Mouse (Mus musculus): ENCODE results near the gene Stx5a. TPM values are rescaled to one million over a fixed set of nuclear protein-coding genes. Genes with fewer than 3 reads are reported as not detected.

The Stx5a gene
- polyA plus RNA-seq, 1 experiment from 2014 or later = 122 TPM

- Histone ChIP-seq H3K4me2 (ENCODE audit: low read length) (peak within 1 kb of the TSS; percentile 91), H3K4me3 (ENCODE audit: low read depth, low read length) (peak within 1 kb of the TSS; percentile 100), H3K36me3 (ENCODE audit: control insufficient read depth, insufficient read depth, low read length) (peaks cover 7% of the 10 kb centered on the region), H3K9me3 (replicated peaks; ENCODE audit: control insufficient read depth, low read length, poor library complexity, severe bottlenecking) (no peaks in the 10 kb centered on the region), H3K9ac (ENCODE audit: low read depth, low read length) (peak within 1 kb of the TSS; percentile 99), H3K4me1 (ENCODE audit: control insufficient read depth, insufficient read depth, low read length) (peaks cover 26% of the 10 kb centered on the region), H3K27me3 (ENCODE audit: control insufficient read depth, insufficient read depth, low read depth, low read length) (no peaks in the 10 kb centered on the region), H3K27ac (ENCODE audit: low read length) (peak within 1 kb of the TSS; percentile 89)
- WGBS = under 1% methylated on average over 75 of the region's 75 CpGs
- ATAC-seq = peak; percentile 92
These were observed 15.6 kb downstream of the Stx5a start, which contains the start of gene Nxf1 for GRCm38 (mm10) chr19:8756635-8757387. Gene Nxf1 (plus strand): TSS chr19:8757073.

- Histone ChIP-seq H3K4me2 (ENCODE audit: low read length) (peak overlapping the region; percentile 91), H3K4me1 (ENCODE audit: control insufficient read depth, insufficient read depth, low read length) (peaks cover 26% of the 10 kb centered on the region), H3K27me3 (ENCODE audit: control insufficient read depth, insufficient read depth, low read depth, low read length) (no peaks in the 10 kb centered on the region), H3K36me3 (ENCODE audit: control insufficient read depth, insufficient read depth, low read length) (peaks cover 7% of the 10 kb centered on the region), H3K27ac (ENCODE audit: low read length) (peak overlapping the region; percentile 89), H3K9ac (ENCODE audit: low read depth, low read length) (peak overlapping the region; percentile 99), H3K4me3 (ENCODE audit: low read depth, low read length) (peak overlapping the region; percentile 100), H3K9me3 (replicated peaks; ENCODE audit: control insufficient read depth, low read length, poor library complexity, severe bottlenecking) (no peaks in the 10 kb centered on the region)
- ATAC-seq = peak; percentile 2; the same call in 1 of the 2 replicates
- WGBS = 5% methylated on average over 14 of the region's 14 CpGs
These were observed 16.3 kb downstream of the Stx5a start for GRCm38 (mm10) chr19:8757471-8757998.

- H3K9me3 ChIP-seq (replicated peaks; ENCODE audit: control insufficient read depth, low read length, poor library complexity, severe bottlenecking) = no peaks in the 10 kb centered on the region
- H3K36me3 ChIP-seq (ENCODE audit: control insufficient read depth, insufficient read depth, low read length) = peaks cover 14% of the 10 kb centered on the region
- no peak overlapping the region for H3K27ac ChIP-seq (ENCODE audit: low read length)
- H3K4me1 ChIP-seq (ENCODE audit: control insufficient read depth, insufficient read depth, low read length) = peaks cover 26% of the 10 kb centered on the region
- no peaks in the 10 kb centered on the region for H3K27me3 ChIP-seq (ENCODE audit: control insufficient read depth, insufficient read depth, low read depth, low read length)
- peak overlapping the region; percentile 91; the same call in 1 of the 2 replicates for H3K4me2 ChIP-seq (ENCODE audit: low read length)
- H3K4me3 ChIP-seq (ENCODE audit: low read depth, low read length) = no peak overlapping the region
- H3K9ac ChIP-seq (ENCODE audit: low read depth, low read length) = no peak overlapping the region
- 85% methylated on average over 2 of the region's 2 CpGs for WGBS
- no peak for ATAC-seq
These were observed 17.7 kb downstream of the Stx5a start for GRCm38 (mm10) chr19:8758899-8759298.

- Histone ChIP-seq H3K9me3 (replicated peaks; ENCODE audit: control insufficient read depth, low read length, poor library complexity, severe bottlenecking) (no peaks in the 10 kb centered on the region), H3K9ac (ENCODE audit: low read depth, low read length) (no peak overlapping the region), H3K4me2 (ENCODE audit: low read length) (no peak overlapping the region), H3K4me1 (ENCODE audit: control insufficient read depth, insufficient read depth, low read length) (peaks cover 23% of the 10 kb centered on the region), H3K36me3 (ENCODE audit: control insufficient read depth, insufficient read depth, low read length) (peaks cover 26% of the 10 kb centered on the region), H3K27ac (ENCODE audit: low read length) (no peak overlapping the region), H3K4me3 (ENCODE audit: low read depth, low read length) (no peak overlapping the region), H3K27me3 (ENCODE audit: control insufficient read depth, insufficient read depth, low read depth, low read length) (no peaks in the 10 kb centered on the region)
- WGBS = 91% methylated on average over 2 of the region's 2 CpGs
- ATAC-seq = no peak
These were observed 19.5 kb downstream of the Stx5a start for GRCm38 (mm10) chr19:8760757-8761156.

GRCm38 (mm10) chr19:8763276-8763675 lies 22.1 kb downstream of the Stx5a start:
- Histone ChIP-seq H3K4me2 (ENCODE audit: low read length) (no peak overlapping the region), H3K4me3 (ENCODE audit: low read depth, low read length) (no peak overlapping the region), H3K36me3 (ENCODE audit: control insufficient read depth, insufficient read depth, low read length) (peaks cover 48% of the 10 kb centered on the region), H3K27ac (ENCODE audit: low read length) (no peak overlapping the region), H3K9ac (ENCODE audit: low read depth, low read length) (no peak overlapping the region), H3K4me1 (ENCODE audit: control insufficient read depth, insufficient read depth, low read length) (peaks cover 8% of the 10 kb centered on the region), H3K27me3 (ENCODE audit: control insufficient read depth, insufficient read depth, low read depth, low read length) (no peaks in the 10 kb centered on the region), H3K9me3 (replicated peaks; ENCODE audit: control insufficient read depth, low read length, poor library complexity, severe bottlenecking) (no peaks in the 10 kb centered on the region)
- 95% methylated on average over 4 of the region's 4 CpGs for WGBS
- ATAC-seq = no peak

DNA sequence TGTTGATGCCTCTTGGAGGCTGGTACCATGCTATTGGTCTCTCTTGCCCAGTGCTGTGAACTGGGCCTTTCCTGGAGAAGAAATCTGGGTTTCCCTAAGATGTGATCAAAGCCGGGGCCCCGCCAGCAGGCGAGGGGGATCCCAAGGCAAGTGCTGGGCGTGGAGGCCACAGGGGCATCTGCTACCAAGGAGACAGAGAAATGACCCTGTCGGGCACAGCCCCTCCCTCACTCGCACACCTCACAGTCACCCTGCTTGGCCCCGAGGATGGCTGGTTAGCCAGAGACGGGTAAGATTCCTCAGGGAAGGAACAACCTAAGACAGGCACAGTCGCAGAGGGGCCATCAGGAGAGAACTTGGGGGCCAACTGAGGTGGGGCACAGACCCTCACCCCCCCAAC lies 24.3 kb downstream of the Stx5a start:
- WGBS = 96% methylated on average over 9 of the region's 9 CpGs
- Histone ChIP-seq H3K36me3 (ENCODE audit: control insufficient read depth, insufficient read depth, low read length) (peaks cover 58% of the 10 kb centered on the region), H3K4me2 (ENCODE audit: low read length) (no peak overlapping the region), H3K9ac (ENCODE audit: low read depth, low read length) (no peak overlapping the region), H3K4me1 (ENCODE audit: control insufficient read depth, insufficient read depth, low read length) (peaks cover 4% of the 10 kb centered on the region), H3K4me3 (ENCODE audit: low read depth, low read length) (no peak overlapping the region), H3K27me3 (ENCODE audit: control insufficient read depth, insufficient read depth, low read depth, low read length) (no peaks in the 10 kb centered on the region), H3K27ac (ENCODE audit: low read length) (no peak overlapping the region), H3K9me3 (replicated peaks; ENCODE audit: control insufficient read depth, low read length, poor library complexity, severe bottlenecking) (no peaks in the 10 kb centered on the region)
- no peak for ATAC-seq

GRCm38 (mm10) chr19:8770567-8771270 lies 29.5 kb downstream of the Stx5a start, which contains the start of gene Tmem223:
Gene Tmem223 (plus strand): TSS chr19:8770996.
- Histone ChIP-seq H3K4me3 (ENCODE audit: low read depth, low read length) (peak within 1 kb of the TSS; percentile 69), H3K4me2 (ENCODE audit: low read length) (peak within 1 kb of the TSS; percentile 74), H3K4me1 (ENCODE audit: control insufficient read depth, insufficient read depth, low read length) (peaks cover 29% of the 10 kb centered on the region), H3K27me3 (ENCODE audit: control insufficient read depth, insufficient read depth, low read depth, low read length) (no peaks in the 10 kb centered on the region), H3K9ac (ENCODE audit: low read depth, low read length) (peak within 1 kb of the TSS; percentile 92), H3K9me3 (replicated peaks; ENCODE audit: control insufficient read depth, low read length, poor library complexity, severe bottlenecking) (no peaks in the 10 kb centered on the region), H3K27ac (ENCODE audit: low read length) (peak within 1 kb of the TSS; percentile 88), H3K36me3 (ENCODE audit: control insufficient read depth, insufficient read depth, low read length) (peaks cover 36% of the 10 kb centered on the region)
- 17% methylated on average over 29 of the region's 29 CpGs for WGBS
- ATAC-seq = peak; percentile 38; the same call in 1 of the 2 replicates

GRCm38 (mm10) chr19:8772996-8773395 lies 31.8 kb downstream of the Stx5a start:
- H3K4me1 ChIP-seq (ENCODE audit: control insufficient read depth, insufficient read depth, low read length) = peaks cover 29% of the 10 kb centered on the region
- H3K9ac ChIP-seq (ENCODE audit: low read depth, low read length) = no peak overlapping the region
- no peak overlapping the region for H3K4me3 ChIP-seq (ENCODE audit: low read depth, low read length)
- H3K27ac ChIP-seq (ENCODE audit: low read length) = no peak overlapping the region
- H3K36me3 ChIP-seq (ENCODE audit: control insufficient read depth, insufficient read depth, low read length) = peaks cover 15% of the 10 kb centered on the region
- H3K4me2 ChIP-seq (ENCODE audit: low read length) = no peak overlapping the region
- H3K27me3 ChIP-seq (ENCODE audit: control insufficient read depth, insufficient read depth, low read depth, low read length) = no peaks in the 10 kb centered on the region
- no peaks in the 10 kb centered on the region for H3K9me3 ChIP-seq (replicated peaks; ENCODE audit: control insufficient read depth, low read length, poor library complexity, severe bottlenecking)
- no peak for ATAC-seq
- 92% methylated on average over 5 of the region's 5 CpGs for WGBS

Measured in midbrain, embryonic 16.5 days (tissue).